ENCODE assay signal across 8 mouse cellular contexts in genomic region chr5:120612442-120612821, GRCm38 (mm10). TPM values are rescaled to one million over a fixed set of nuclear protein-coding genes. Genes with fewer than 3 reads are reported as not detected.
DNase-seq lines count a peak whose midpoint lies in the region; ATAC-seq lines count a peak whose summit lies in the region.

Gene Rita1 (minus strand): TSS chr5:120612589.
Gene Ddx54 (plus strand): TSS chr5:120612739.

- peak within 1 kb of the TSS; percentile 88 for H3K4me3 ChIP-seq in macrophage (ENCODE audit: inconsistent target)

- DNase-seq in adrenal gland, adult 2 months = peak; percentile 97
- DNase-seq in embryo, embryonic 11 days = peak; percentile 98
- DNase-seq in gastrocnemius, postnatal 25 days = peak; percentile 93
- DNase-seq in left cerebral cortex, adult 8-10 months (ENCODE audit: low spot score in 2 of 2) = peak in 1 of 2 experiments; percentile 97
- peak; percentile 98 to 99 for DNase-seq in right cerebral cortex, postnatal 10 days (ENCODE audit: low spot score in 2 of 2)
- peak; percentile 94 to 96 for DNase-seq in urinary bladder, postnatal 4 days (ENCODE audit: low spot score in 2 of 2)

- peak; percentile 76 for ATAC-seq in inflammation-experienced regulatory T-cells, adult 6 months

- peaks cover 49% of the 10 kb centered on the region for H3K79me2 ChIP-seq in macrophage (ENCODE audit: inconsistent target)

- H3K27ac ChIP-seq in macrophage = peak within 1 kb of the TSS; percentile 94

- WGBS in macrophage (ENCODE audit: missing documents) = under 1% methylated on average over 22 of the region's 22 CpGs

- peaks cover 9% of the 10 kb centered on the region for H3K36me3 ChIP-seq in macrophage (ENCODE audit: inconsistent target)

RNA-seq across cellular contexts. Expression of gene Rita1, which starts in this region (rescaled TPM):
- total RNA-seq in adrenal gland, adult 2 months (2021) = 10 to 100 TPM; 11.6 to 22.7 TPM
- polyA plus RNA-seq in adrenal gland, adult 2 months (2012; rRNA removed) = 32.5 and 33.5 TPM in 2 replicates
- total RNA-seq in gastrocnemius, postnatal 25 days (2021) = 1 to 10 TPM; 4.8 to 6.3 TPM
- 1 to 10 TPM; 2.1 to 3.5 (median 3.2) TPM for polyA plus RNA-seq in inflammation-experienced regulatory T-cells, adult 6 months (2017; shearing (Covaris generic))
- total RNA-seq in left cerebral cortex, adult 8-10 months (2022) = 10 to 100 TPM; 25.1 to 30.2 (median 28.8) TPM
- 1 to 10 TPM in 25 of 26 experiments, under 1 TPM in 1; 0.88 to 7.9 (median 2.9) TPM for total RNA-seq in macrophage (2018; cell fraction: chromatin; rRNA removed)
- total RNA-seq in macrophage (2018; cell fraction: cytosol; rRNA removed) = 1 to 10 TPM in 25 of 26 experiments, under 1 TPM in 1; 0.72 to 5.7 (median 4.2) TPM
- total RNA-seq in macrophage (2018; cell fraction: nucleus; rRNA removed) = 10 to 100 TPM in 1 of 26 experiments, 1 to 10 TPM in 25; 1.4 to 10.7 (median 3.8) TPM
- 4.5 to 4.9 TPM (median 4.8 TPM) in 3 replicates for polyA plus RNA-seq in macrophage (2018)

RNA-seq across cellular contexts. Expression of gene Ddx54, which starts in this region (rescaled TPM):
- 10 to 100 TPM; 46.8 to 49.5 TPM for total RNA-seq in adrenal gland, adult 2 months (2021)
- polyA plus RNA-seq in adrenal gland, adult 2 months (2012; rRNA removed) = 42.7 and 49.6 TPM in 2 replicates
- total RNA-seq in gastrocnemius, postnatal 25 days (2021) = 10 to 100 TPM; 15.7 to 17.1 TPM
- polyA plus RNA-seq in inflammation-experienced regulatory T-cells, adult 6 months (2017; shearing (Covaris generic)) = 10 to 100 TPM; 13.0 to 21.1 (median 13.4) TPM
- 10 to 100 TPM; 32.4 to 36.9 (median 35.7) TPM for total RNA-seq in left cerebral cortex, adult 8-10 months (2022)
- 10 to 100 TPM; 31.5 to 89.7 (median 50.6) TPM for total RNA-seq in macrophage (2018; cell fraction: chromatin; rRNA removed)
- 10 to 100 TPM; 23.7 to 34.9 (median 30.4) TPM for total RNA-seq in macrophage (2018; cell fraction: cytosol; rRNA removed)
- 10 to 100 TPM; 26.2 to 49.3 (median 33.7) TPM for total RNA-seq in macrophage (2018; cell fraction: nucleus; rRNA removed)
- 21.7 to 39.1 TPM (median 25.0 TPM) in 3 replicates for polyA plus RNA-seq in macrophage (2018)
